Mouse (Mus musculus) pancreas, adult 10 weeks (tissue): Measurements from ENCODE around the gene Six1. TPM values are rescaled to one million over a fixed set of nuclear protein-coding genes. Genes with fewer than 3 reads are reported as not detected.

Source experiments
- polyA plus RNA-seq: library from polyadenylated mRNA; stranded (reverse); fragments of 350-450 nt; fragmentation: Illumina TruSeq; extraction: RNeasy Lipid Tissue Mini Kit (QIAGEN cat#74804); gene quantifications from one replicate; pipeline ENCODE4 v1.2.3, GENCODE M21; 2015; ENCODE audit warnings: low read depth, low replicate concordance; ENCODE audit not compliant: insufficient read depth

The Six1 gene
- polyA plus RNA-seq, result not detected

GRCm38 (mm10) chr12:73053668-73054241, at the start of gene Six1:
Gene Six1 (minus strand): TSS chr12:73053887.

Other genes with a start within 250 kb of the Six1 start
- not detected for gene Six6, start 114.0 kb downstream of the Six1 start, polyA plus RNA-seq
- not detected for gene 4930447C04Rik, start 113.1 kb downstream of the Six1 start, polyA plus RNA-seq
- 1.2 TPM for gene Six4, start 59.6 kb upstream of the Six1 start, polyA plus RNA-seq
- 6.3 TPM for gene Mnat1, start 69.8 kb upstream of the Six1 start, polyA plus RNA-seq
- gene Trmt5, start 232.8 kb upstream of the Six1 start, polyA plus RNA-seq, result 4.1 TPM
- gene Slc38a6, start 232.9 kb upstream of the Six1 start, polyA plus RNA-seq, result 4.9 TPM